Mouse (Mus musculus) lung, embryonic 16.5 days (tissue): ENCODE results near the gene Ptges3. TPM values are rescaled to one million over a fixed set of nuclear protein-coding genes. Genes with fewer than 3 reads are reported as not detected.

Source experiments
- ATAC-seq: fragments of 200-750 bp; cut with Nextera tagmentation; 2 replicates; pipeline ENCODE4 v1.8.0; 2017; ENCODE audit warnings: low read depth, mild to moderate bottlenecking, moderate library complexity
- H3K27ac ChIP-seq: fragments of 300-500 bp; sonication (generic); 2 replicates; pipeline ENCODE4 v1.5.1; 2014; ENCODE audit warnings: mild to moderate bottlenecking, control low read depth, low read length
- H3K27me3 ChIP-seq: fragments of 300-500 bp; sonication (generic); 2 replicates; pipeline ENCODE4 v1.6.1; 2014; ENCODE audit warnings: low read depth, low read length, mixed read lengths; ENCODE audit not compliant: control insufficient read depth, insufficient read depth
- H3K36me3 ChIP-seq: fragments of 300-500 bp; sonication (generic); 2 replicates; pipeline ENCODE4 v1.6.1; 2014; ENCODE audit warnings: low read length; ENCODE audit not compliant: control insufficient read depth, insufficient read depth
- H3K4me1 ChIP-seq: fragments of 300-500 bp; sonication (generic); replicated peaks from 2 replicates; pipeline ENCODE4 v1.6.1; 2014; ENCODE audit warnings: low read length, mixed read lengths; ENCODE audit not compliant: control insufficient read depth, insufficient read depth
- H3K4me2 ChIP-seq: fragments of 300-500 bp; sonication (generic); 2 replicates; pipeline ENCODE4 v1.6.1; 2014; ENCODE audit warnings: low read depth, low read length, control low read depth
- H3K4me3 ChIP-seq: fragments of 300-500 bp; sonication (generic); 2 replicates; pipeline ENCODE4 v1.5.1; 2014; ENCODE audit warnings: mild to moderate bottlenecking, low read length, control low read depth
- H3K9ac ChIP-seq: fragments of 300-500 bp; sonication (generic); 2 replicates; pipeline ENCODE4 v1.6.1; 2014; ENCODE audit warnings: low read length, control low read depth
- H3K9me3 ChIP-seq: fragments of 300-500 bp; sonication (generic); 2 replicates; pipeline ENCODE4 v1.6.1; 2016; ENCODE audit warnings: low read length; ENCODE audit not compliant: control insufficient read depth
- WGBS: fragments of 180-500 bp; shearing (Covaris S2); extraction: QIAGEN DNeasy Blood & Tissue Kit; methylation state at CpG from one replicate; pipeline ENCODE4 v1.1.7; 2014; 5-methylcytosine and 5-hydroxymethylcytosine counted together
- microRNA counts: library from miRNA; unstranded; fragments of <30 nt; microRNA quantifications from one replicate; lab custom pipeline; 2016
- microRNA-seq: library from miRNA; unstranded; fragments of <30 nt; microRNA quantifications from one replicate; pipeline ENCODE4, GENCODE M21; 2016
- polyA plus RNA-seq: library from polyadenylated mRNA; unstranded; fragments of >200 nt; fragmentation: Nextera tagmentation; extraction: Ambion mirVana; gene quantifications from 2 replicates; pipeline ENCODE4 v1.2.1, GENCODE M21; 2015

Ptges3 gene
- polyA plus RNA-seq, 1 experiment from 2014 or later = 461 TPM

DNA sequence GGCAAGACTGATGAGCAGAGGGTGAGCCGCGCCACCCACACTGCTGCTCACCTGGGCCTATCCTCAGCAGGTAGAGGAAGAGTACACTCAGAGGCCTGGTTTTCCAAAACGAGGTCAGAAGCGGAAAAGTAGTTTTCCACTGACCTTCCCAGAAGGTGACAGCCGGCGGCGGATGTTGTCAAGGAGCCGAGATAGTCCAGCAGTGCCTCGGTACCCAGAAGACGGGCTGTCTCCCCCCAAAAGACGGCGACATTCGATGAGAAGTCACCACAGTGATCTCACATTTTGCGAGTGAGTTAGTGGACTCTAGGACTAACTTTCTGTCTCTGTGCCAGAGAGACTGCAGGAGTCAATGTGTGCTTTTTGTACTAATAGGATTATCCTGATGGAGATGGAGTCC lies 67.2 kb downstream of the Ptges3 start:
- 86% methylated on average over 14 of the region's 14 CpGs for WGBS
- Histone ChIP-seq H3K27ac (no peak overlapping the region), H3K4me1 (no peaks in the 10 kb centered on the region), H3K27me3 (no peaks in the 10 kb centered on the region), H3K4me3 (no peak overlapping the region), H3K4me2 (no peak overlapping the region), H3K9ac (no peak overlapping the region), H3K9me3 (no peaks in the 10 kb centered on the region), H3K36me3 (peaks cover 65% of the 10 kb centered on the region)
- no peak for ATAC-seq

MicroRNAs encoded within 50 kb of the gene (microRNA counts, 519-probe panel; counts per million panel counts)
- not detected for microRNA mmu-miR-677 (lab: Ali Mortazavi, UCI)

Small RNAs within 50 kb of the gene (microRNA-seq; reads per million reads assigned to microRNA genes)
- gene Mir677 = 7.1 reads per million, percentile 21 among the genes with 10 or more reads in this experiment

Other genes starting within 250 kb of the Ptges3 start
- gene Rdh19, start 209.0 kb upstream of the Ptges3 start, polyA plus RNA-seq = not detected in 2 replicates
- gene Rdh16f2, start 192.5 kb upstream of the Ptges3 start, polyA plus RNA-seq = not detected in 2 replicates
- gene Rdh7, start 170.1 kb upstream of the Ptges3 start, polyA plus RNA-seq = 0.69 TPM in 1 of 2 replicates, not detected in the other
- gene Sdr9c7, start 160.4 kb upstream of the Ptges3 start, polyA plus RNA-seq = 0.08 TPM in 1 of 2 replicates, not detected in the other
- not detected in 2 replicates for gene Hsd17b6, start 51.3 kb upstream of the Ptges3 start, polyA plus RNA-seq
- gene Prim1, start 43.8 kb upstream of the Ptges3 start, polyA plus RNA-seq = 79.0 and 80.3 TPM in 2 replicates
- 647 and 740 TPM in 2 replicates for gene Naca, start 23.4 kb upstream of the Ptges3 start, polyA plus RNA-seq
- 2,116 and 2,117 TPM in 2 replicates for gene Atp5b, start 24.3 kb downstream of the Ptges3 start, polyA plus RNA-seq
- 10.2 and 11.4 TPM in 2 replicates for gene Baz2a, start 32.6 kb downstream of the Ptges3 start, polyA plus RNA-seq
- gene Rbms2, start 121.3 kb downstream of the Ptges3 start, polyA plus RNA-seq = 37.4 and 40.7 TPM in 2 replicates
- 1.6 and 1.7 TPM in 2 replicates for gene Gls2, start 135.5 kb downstream of the Ptges3 start, polyA plus RNA-seq
- 24.1 and 24.5 TPM in 2 replicates for gene Spryd4, start 152.9 kb downstream of the Ptges3 start, polyA plus RNA-seq
- not detected in 2 replicates for gene Mip, start 166.9 kb downstream of the Ptges3 start, polyA plus RNA-seq
- 52.1 and 58.4 TPM in 2 replicates for gene Timeless, start 173.1 kb downstream of the Ptges3 start, polyA plus RNA-seq
- 0.14 and 0.63 TPM in 2 replicates for gene Apon, start 195.1 kb downstream of the Ptges3 start, polyA plus RNA-seq
- 0.43 and 2.6 TPM in 2 replicates for gene Apof, start 209.7 kb downstream of the Ptges3 start, polyA plus RNA-seq
- 12.3 and 13.1 TPM in 2 replicates for gene Stat2, start 211.6 kb downstream of the Ptges3 start, polyA plus RNA-seq
- 0.34 and 0.38 TPM in 2 replicates for gene Il23a, start 239.8 kb downstream of the Ptges3 start, polyA plus RNA-seq
- gene Pan2, start 244.4 kb downstream of the Ptges3 start, polyA plus RNA-seq = 38.7 and 39.8 TPM in 2 replicates